ENCODE assay signal across 8 mouse cellular contexts in genomic region chr19:42129509-42130293, GRCm38 (mm10). TPM values are rescaled to one million over a fixed set of nuclear protein-coding genes. Genes with fewer than 3 reads are reported as not detected.
DNase-seq lines count a peak whose midpoint lies in the region; ATAC-seq and TF ChIP-seq lines count a peak whose summit lies in the region.

No protein-coding gene starts in this region.

- H3K27ac ChIP-seq in lung, postnatal 0 days (ENCODE audit: low read length), result peak overlapping the region; percentile 90
- H3K27ac ChIP-seq in intestine, embryonic 14.5 days (ENCODE audit: low read depth), result peak overlapping the region; percentile 83

- H3K9me3 ChIP-seq in lung, postnatal 0 days (ENCODE audit: low read length), result no peaks in the 10 kb centered on the region
- H3K9me3 ChIP-seq in intestine, embryonic 14.5 days (ENCODE audit: control insufficient read depth, low read length), result no peaks in the 10 kb centered on the region

- no peaks in the 10 kb centered on the region for H3K36me3 ChIP-seq in lung, postnatal 0 days (ENCODE audit: insufficient read depth, low read length)
- peaks cover 3% of the 10 kb centered on the region for H3K36me3 ChIP-seq in intestine, embryonic 14.5 days (ENCODE audit: control insufficient read depth, insufficient read depth, low read length)

- H3K27me3 ChIP-seq in lung, postnatal 0 days (replicated peaks; ENCODE audit: insufficient read depth, low read length), result no peaks in the 10 kb centered on the region
- H3K27me3 ChIP-seq in intestine, embryonic 14.5 days (replicated peaks; ENCODE audit: control insufficient read depth, insufficient read depth, low read length), result no peaks in the 10 kb centered on the region

- WGBS in lung, postnatal 0 days, result 35% methylated on average over 14 of the region's 14 CpGs
- 40% methylated on average over 14 of the region's 14 CpGs for WGBS in intestine, embryonic 14.5 days

- DNase-seq in cerebellum, adult 11-12 months, result peak; percentile 39
- no peak for DNase-seq in lung, postnatal 0 days (ENCODE audit: low spot score)
- DNase-seq in lung, postnatal 36 days, result no peak
- DNase-seq in intestine, embryonic 14.5 days (ENCODE audit: low spot score), result no peak
- no peak for DNase-seq in right cerebral cortex, postnatal 36 days (ENCODE audit: low spot score in 2 of 2)
- DNase-seq in right cerebral cortex, postnatal 14 days, result no peak

- H3K4me3 ChIP-seq in lung, postnatal 0 days (ENCODE audit: low read depth, low read length), result peak overlapping the region; percentile 58; the same call in 1 of the 2 replicates
- H3K4me3 ChIP-seq in intestine, embryonic 14.5 days (ENCODE audit: low read depth, low read length), result peak overlapping the region; percentile 59

- H3K4me1 ChIP-seq in lung, postnatal 0 days (ENCODE audit: insufficient read depth, low read depth, low read length), result peaks cover 10% of the 10 kb centered on the region; the same call in 1 of the 2 replicates
- H3K4me1 ChIP-seq in intestine, embryonic 14.5 days (replicated peaks; ENCODE audit: control insufficient read depth, insufficient read depth, low read length), result peaks cover 12% of the 10 kb centered on the region

- peak overlapping the region; percentile 87 for H3K4me2 ChIP-seq in lung, postnatal 0 days (replicated peaks; ENCODE audit: low read depth, low read length)
- H3K4me2 ChIP-seq in intestine, embryonic 14.5 days (ENCODE audit: low read length), result peak overlapping the region; percentile 99

- H3K9ac ChIP-seq in lung, postnatal 0 days (replicated peaks; ENCODE audit: low read depth), result no peak overlapping the region
- peak overlapping the region; percentile 25; the same call in 1 of the 2 replicates for H3K9ac ChIP-seq in intestine, embryonic 14.5 days (ENCODE audit: low read length)

- no peak for ATAC-seq in cerebellum, adult (ENCODE audit: insufficient number of reproducible peaks, low FRiP score, low TSS enrichment)
- peak; percentile 6 for ATAC-seq in lung, postnatal 0 days
- peak; percentile 26 for ATAC-seq in intestine, embryonic 14.5 days (replicated peaks; ENCODE audit: low FRiP score, low TSS enrichment, low read depth)
- ATAC-seq in monocyte, adult 5-6 weeks (replicated peaks; ENCODE audit: insufficient number of reproducible peaks, low FRiP score, low TSS enrichment, poor library complexity, severe bottlenecking), result peak; percentile 11; the same call in 1 of the 2 replicates

- TF ChIP-seq EP300 in lung, postnatal 0 days (IDR thresholded peaks at IDR 0.05), result no peak; the same call in 1 of the 2 replicates

- TF ChIP-seq CTCF in lung, postnatal 0 days (IDR thresholded peaks at IDR 0.05), result no peak

RNA-seq across cellular contexts. Expression of gene Avpi1, which starts 0.8 kb away (rescaled TPM):
- polyA plus RNA-seq in lung, postnatal 0 days (2015; fragmentation: Nextera tagmentation; extraction: Ambion mirVana), result 114 and 135 TPM in 2 replicates
- polyA plus RNA-seq in intestine, embryonic 14.5 days (2014; fragmentation: Nextera tagmentation; extraction: Ambion mirVana), result 33.6 and 35.2 TPM in 2 replicates
- 3.7 to 6.4 TPM (median 4.2 TPM) in 3 replicates for total RNA-seq in monocyte, adult 5-6 weeks (2017)

RNA-seq across cellular contexts. Expression of gene Marveld1, which starts 17.5 kb away (rescaled TPM):
- polyA plus RNA-seq in lung, postnatal 0 days (2015; fragmentation: Nextera tagmentation; extraction: Ambion mirVana), result 23.0 and 23.1 TPM in 2 replicates
- polyA plus RNA-seq in intestine, embryonic 14.5 days (2014; fragmentation: Nextera tagmentation; extraction: Ambion mirVana), result 10.1 and 10.3 TPM in 2 replicates
- total RNA-seq in monocyte, adult 5-6 weeks (2017), result 4.6 to 15.8 TPM (median 7.2 TPM) in 3 replicates

RNA-seq across cellular contexts. Expression of gene Zfyve27, which starts 34.0 kb away (rescaled TPM):
- polyA plus RNA-seq in lung, postnatal 0 days (2015; fragmentation: Nextera tagmentation; extraction: Ambion mirVana), result 25.3 and 27.7 TPM in 2 replicates
- polyA plus RNA-seq in intestine, embryonic 14.5 days (2014; fragmentation: Nextera tagmentation; extraction: Ambion mirVana), result 17.5 TPM in 2 replicates
- 43.3 to 59.7 TPM (median 44.3 TPM) in 3 replicates for total RNA-seq in monocyte, adult 5-6 weeks (2017)

RNA-seq across cellular contexts. Expression of gene Pi4k2a, which starts 39.4 kb away (rescaled TPM):
- polyA plus RNA-seq in lung, postnatal 0 days (2015; fragmentation: Nextera tagmentation; extraction: Ambion mirVana), result 24.2 and 24.6 TPM in 2 replicates
- 23.5 and 32.0 TPM in 2 replicates for polyA plus RNA-seq in intestine, embryonic 14.5 days (2014; fragmentation: Nextera tagmentation; extraction: Ambion mirVana)
- total RNA-seq in monocyte, adult 5-6 weeks (2017), result 12.4 to 19.9 TPM (median 16.8 TPM) in 3 replicates

RNA-seq across cellular contexts. Expression of gene Morn4, which starts 43.5 kb away (rescaled TPM):
- 5.5 and 5.8 TPM in 2 replicates for polyA plus RNA-seq in lung, postnatal 0 days (2015; fragmentation: Nextera tagmentation; extraction: Ambion mirVana)
- polyA plus RNA-seq in intestine, embryonic 14.5 days (2014; fragmentation: Nextera tagmentation; extraction: Ambion mirVana), result 24.2 and 26.7 TPM in 2 replicates
- not detected in 3 replicates for total RNA-seq in monocyte, adult 5-6 weeks (2017)
